Mouse (Mus musculus) CD4-positive helper T cell, adult 2 months (primary cell): Measurements from ENCODE around the gene Krtap1-5.
A peak's percentile ranks its signal among the peaks of the same experiment; 100 is the strongest.
"Not testable (repeated sequence)": the region's sequence is repeated elsewhere in the genome, so short reads cannot be mapped to it uniquely, and the experiment has no call there.

Experiments
- DNase-seq: peaks from one replicate; pipeline ENCODE4 v3.0.0-alpha.2; 2012; ENCODE audit warnings: low read depth, missing footprints, low spot score

Krtap1-5 gene

DNA sequence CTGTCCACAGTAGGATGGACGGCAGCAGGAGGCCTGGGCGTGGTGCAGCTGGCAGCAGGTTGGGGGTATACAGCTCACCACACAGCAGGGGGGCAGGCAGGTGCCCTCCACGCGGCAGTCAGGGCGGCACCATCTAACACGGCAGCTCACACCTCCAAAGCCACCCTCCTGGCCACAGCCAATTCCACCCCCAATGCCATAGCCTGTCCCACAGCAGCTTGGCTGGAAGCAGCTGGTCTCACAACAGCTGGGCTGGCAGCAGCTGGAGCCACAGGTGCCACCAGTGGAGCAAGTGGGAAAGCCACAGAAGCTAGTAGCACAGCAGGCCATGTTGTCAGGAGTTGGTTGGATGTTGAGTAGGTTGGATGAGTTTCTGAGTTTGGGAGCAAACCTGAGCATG, at the start of gene Krtap1-5:
TSS of gene Krtap1-5 (minus strand) at position 381 of the 400 bp plus-strand sequence.
- DNase-seq, result no peak

DNA sequence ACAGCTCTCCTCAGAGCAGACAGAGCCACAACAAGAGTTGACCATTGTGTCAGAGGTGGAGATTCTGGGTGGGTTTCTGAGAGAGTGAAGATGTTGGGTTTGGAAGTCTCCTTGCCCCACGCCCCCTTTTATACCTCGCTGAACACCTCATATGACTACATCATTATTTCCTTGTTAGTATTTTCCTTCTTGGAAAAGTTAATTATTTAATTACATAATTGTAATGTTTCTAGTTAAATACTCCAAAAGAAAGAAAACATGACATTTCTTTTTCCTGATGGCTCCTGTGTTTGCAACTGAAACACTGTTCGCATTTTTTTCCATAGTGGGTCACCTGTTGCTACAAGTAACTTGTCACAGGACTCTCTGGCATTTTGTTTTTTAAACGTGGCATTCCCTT, 47.3 kb upstream of the Krtap1-5 start, which contains the start of gene Krtap4-1:
TSS of gene Krtap4-1 (minus strand) at position 101 of the 400 bp plus-strand sequence.
- no peak for DNase-seq

DNA sequence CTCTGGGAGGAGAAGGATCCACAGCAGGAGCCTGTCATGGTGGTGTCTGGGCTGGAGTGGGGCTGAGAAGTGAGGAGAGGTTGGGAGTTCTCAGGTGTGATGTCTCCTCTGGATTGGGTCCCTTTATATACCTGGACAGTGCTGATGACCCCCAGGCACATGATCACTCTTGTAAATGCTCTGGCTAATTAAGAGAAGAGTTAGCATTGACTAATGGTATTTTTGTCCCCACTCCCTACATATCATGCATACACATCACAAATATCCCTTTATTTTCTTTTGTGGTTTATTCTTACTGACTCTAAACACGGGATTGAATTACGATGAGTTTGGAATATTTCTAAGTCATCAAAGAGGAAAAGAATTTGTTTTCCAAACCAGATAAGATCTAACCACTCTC, 39.5 kb upstream of the Krtap1-5 start, which contains the start of gene Gm11562:
TSS of gene Gm11562 (minus strand) at position 101 of the 400 bp plus-strand sequence.
- no peak for DNase-seq

DNA sequence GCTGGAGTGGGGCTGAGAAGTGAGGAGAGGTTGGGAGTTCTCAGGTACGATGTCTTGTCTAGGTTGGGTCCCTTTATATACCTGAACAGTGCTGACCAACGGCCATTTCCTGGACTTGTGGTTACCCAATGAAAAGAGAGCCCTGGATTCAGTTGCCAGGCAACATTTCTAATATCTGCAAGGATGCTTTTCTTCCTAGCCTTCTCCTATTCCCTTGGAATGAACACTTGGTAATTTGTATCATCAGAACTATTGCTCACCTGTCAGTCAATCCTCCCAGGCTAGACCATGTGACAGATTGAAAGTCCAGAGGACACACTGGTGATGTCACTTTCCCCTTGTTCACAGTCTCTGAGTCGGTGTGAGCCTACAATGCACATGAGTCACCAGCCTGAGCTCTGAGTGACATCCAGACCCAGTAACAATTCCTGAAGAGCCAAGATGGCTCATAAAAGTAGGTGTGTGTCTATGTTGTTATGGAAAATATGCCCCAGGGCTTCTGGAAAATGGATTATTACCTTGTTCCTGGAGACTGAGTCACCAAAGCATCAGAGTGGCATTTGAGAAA, 34.1 kb upstream of the Krtap1-5 start, which contains the start of gene Krtap2-4:
TSS of gene Krtap2-4 (minus strand) at position 51 of the 568 bp plus-strand sequence.
- no peak for DNase-seq

DNA sequence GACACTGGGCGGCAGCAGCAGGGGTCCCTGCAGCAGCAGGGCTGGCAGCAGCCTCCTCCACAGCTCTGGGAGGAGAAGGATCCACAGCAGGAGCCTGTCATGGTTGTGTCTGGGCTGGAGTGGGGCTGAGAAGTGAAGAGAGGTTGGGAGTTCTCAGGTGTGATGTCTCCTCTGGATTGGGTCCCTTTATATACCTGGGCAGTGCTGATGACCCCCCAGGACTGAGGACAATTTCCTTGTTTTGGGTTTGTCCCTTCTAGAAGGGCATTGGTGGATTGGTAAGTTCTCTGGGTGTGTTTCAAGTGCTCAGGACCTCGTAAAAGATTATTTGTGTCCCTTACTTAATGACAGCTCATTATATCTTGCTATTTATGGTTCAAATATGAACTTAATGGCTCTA, 29.3 kb upstream of the Krtap1-5 start, which contains the start of gene Gm11937:
TSS of gene Gm11937 (minus strand) at position 101 of the 400 bp plus-strand sequence.
- not testable (repeated sequence) for DNase-seq

DNA sequence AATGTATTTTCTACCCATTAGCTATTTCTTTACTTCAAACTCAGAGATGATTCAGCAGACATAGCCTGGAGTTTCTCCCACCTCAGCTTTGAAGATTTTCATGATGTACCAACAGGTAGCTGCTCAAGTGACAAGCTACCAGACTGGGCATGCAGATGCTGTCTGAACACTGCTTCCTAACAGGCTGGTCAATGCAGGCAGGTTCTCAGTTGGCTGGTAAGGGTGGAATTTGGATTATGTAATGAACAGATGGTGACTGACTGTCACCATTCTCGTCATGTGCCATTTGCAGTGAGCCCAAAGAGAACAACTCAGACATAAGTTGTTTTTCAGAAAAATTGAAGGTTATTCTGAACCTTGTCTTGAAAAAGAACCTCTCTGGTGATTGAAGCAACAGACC, 28.3 kb upstream of the Krtap1-5 start:
- no peak for DNase-seq

DNA sequence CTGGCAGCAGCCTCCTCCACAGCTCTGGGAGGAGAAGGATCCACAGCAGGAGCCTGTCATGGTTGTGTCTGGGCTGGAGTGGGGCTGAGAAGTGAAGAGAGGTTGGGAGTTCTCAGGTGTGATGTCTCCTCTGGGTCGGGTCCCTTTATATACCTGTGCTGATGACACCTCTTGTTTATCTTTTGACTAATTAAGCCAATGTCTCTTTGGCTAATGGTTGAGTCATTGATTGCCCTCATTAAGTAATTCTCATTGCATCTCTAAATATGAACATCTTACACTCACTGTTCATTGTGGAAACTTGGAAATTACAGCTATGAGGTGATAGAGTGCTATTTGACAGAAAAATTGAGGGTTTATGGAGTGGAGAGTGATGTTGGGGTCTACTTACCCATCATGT, 22.4 kb upstream of the Krtap1-5 start, which contains the start of gene Gm11938:
TSS of gene Gm11938 (minus strand) at position 101 of the 400 bp plus-strand sequence.
- DNase-seq, result not testable (repeated sequence)

DNA sequence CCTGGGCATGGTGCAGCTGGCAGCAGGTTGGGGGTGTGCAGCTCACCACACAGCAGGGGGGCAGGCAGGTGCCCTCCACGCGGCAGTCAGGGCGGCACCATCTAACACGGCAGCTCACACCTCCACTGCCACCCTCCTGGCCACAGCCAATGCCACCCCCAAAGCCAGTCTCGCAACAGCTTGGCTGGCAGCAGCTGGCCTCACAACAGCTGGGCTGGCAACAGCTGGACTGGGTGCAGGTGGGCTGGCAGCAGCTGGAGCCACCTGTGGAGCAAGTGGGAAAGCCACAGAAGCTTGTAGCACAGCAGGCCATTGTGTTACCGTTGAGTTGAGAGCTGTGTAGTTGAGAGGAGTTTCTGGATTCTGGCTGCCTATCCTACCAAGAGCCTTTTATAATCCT, 16.9 kb upstream of the Krtap1-5 start, which contains the start of gene Krtap9-3:
TSS of gene Krtap9-3 (minus strand) at position 364 of the 400 bp plus-strand sequence.
- not testable (repeated sequence) for DNase-seq

DNA sequence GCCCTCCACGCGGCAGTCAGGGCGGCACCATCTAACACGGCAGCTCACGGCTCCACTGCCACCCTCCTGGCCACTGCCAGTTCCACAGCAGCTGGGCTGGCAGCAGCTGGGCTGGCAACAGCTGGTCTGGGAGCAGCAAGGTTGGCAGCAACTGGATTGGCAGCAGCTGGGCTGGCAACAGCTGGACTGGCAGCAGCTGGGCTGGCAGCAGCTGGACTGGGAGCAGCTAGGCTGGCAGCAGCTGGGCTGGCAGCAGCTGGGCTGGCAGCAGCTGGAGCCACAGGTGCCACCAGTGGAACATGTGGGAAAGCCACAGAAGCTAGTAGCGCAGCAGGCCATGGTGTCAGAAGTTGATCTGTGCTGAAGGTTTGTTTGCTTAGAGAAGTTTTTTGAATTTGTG, 10.2 kb upstream of the Krtap1-5 start, which contains the start of gene Krtap1-3:
TSS of gene Krtap1-3 (minus strand) at position 359 of the 400 bp plus-strand sequence.
- DNase-seq, result no peak

DNA sequence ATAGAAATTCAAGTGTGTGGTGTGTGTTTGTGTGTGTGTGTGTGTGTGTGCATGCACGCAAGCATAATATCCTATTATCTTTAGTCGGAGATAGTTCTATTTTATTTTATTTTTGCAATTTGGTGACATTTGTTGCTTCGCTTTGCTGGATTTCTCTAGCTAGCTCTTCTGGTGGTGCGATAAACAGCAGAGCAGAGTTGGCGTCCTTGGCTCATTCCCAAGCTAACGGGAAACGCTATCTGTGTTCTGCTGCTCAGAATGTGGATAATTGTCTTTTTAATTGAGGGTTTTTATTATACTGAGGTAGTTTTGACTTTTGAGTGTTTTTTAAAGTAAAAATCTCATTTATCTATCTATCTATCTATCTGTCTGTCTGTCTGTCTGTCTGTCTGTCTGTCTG, 4.3 kb upstream of the Krtap1-5 start:
- DNase-seq, result no peak

DNA sequence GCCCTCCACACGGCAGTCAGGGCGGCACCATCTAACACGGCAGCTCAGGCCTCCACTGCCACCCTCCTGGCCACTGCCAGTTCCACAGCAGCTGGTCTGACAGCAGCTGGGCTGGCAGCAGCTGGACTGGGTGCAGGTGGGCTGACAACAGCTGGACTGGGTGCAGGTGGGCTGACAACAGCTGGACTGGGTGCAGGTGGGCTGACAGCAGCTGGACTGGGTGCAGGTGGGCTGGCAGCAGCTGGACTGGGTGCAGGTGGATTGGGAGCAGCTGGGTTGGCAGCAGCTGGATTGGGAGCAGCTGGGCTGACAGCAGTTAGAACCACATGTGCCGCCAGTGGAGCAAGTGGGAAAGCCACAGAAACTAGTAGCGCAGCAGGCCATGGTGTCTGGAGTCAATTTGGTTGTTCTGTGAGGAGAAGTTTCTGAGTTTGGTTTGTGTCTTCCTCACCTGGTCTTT, 2.5 kb upstream of the Krtap1-5 start, which contains the start of gene Krtap1-4:
TSS of gene Krtap1-4 (minus strand) at position 410 of the 460 bp plus-strand sequence.
- no peak for DNase-seq

DNA sequence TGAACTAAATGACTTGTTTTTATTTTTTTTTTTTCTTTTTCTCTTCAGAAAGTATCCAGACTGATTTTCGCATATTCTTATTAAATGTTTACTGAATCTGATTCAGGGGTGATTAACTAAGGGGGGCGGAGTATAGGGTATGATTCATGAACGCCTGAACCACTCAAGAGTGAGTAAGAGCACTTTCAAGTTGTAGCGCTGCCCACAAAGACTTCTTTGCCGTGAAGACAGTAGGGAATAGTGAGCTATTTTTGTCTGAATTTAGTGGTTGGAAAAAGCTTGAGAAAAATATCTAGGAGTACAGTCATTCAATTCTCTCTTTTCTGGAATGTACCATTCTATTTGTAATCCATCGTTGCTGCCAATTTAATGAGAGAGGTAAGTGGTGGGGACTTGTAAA, 748 bp upstream of the Krtap1-5 start:
- DNase-seq, result no peak

DNA sequence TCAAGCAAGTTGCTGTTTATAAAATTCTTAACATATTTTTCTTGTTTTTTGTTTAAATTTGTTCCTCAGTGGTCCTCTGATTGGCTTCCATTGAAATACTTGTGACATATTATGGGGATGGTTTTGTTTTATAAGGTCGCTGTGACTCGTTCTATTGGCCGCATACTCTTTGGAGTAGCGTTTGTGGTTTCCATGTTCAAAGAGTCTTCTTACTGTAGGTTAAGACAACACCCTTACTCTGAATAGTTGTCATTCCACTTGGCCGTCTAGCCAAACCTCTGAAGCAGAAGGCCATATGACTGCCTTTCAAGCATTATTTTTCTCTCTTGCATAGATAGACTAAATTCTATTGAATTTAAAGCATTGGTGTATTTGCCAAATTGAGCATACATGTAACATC, 235 bp upstream of the Krtap1-5 start:
- no peak for DNase-seq

DNA sequence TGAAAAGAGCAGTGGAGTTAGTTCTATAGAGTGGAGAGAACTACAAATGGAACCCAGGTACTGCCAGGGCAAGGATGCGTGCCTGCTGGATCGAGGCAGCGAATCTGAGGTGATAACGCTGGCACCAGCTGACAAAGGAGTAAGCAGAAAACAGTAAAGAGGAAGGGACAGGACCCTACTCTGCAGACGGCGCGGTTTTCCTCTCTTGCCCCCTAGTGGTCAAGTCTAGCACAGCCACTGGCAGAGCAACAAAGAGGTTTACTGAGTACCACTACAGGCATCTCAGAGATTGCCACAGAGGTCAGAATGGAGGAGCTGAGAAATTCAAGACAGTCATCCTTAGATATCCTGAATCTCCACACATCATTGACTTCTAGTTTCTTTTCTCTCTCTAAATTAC, 6.7 kb downstream of the Krtap1-5 start:
- peak; percentile 42 for DNase-seq

DNA sequence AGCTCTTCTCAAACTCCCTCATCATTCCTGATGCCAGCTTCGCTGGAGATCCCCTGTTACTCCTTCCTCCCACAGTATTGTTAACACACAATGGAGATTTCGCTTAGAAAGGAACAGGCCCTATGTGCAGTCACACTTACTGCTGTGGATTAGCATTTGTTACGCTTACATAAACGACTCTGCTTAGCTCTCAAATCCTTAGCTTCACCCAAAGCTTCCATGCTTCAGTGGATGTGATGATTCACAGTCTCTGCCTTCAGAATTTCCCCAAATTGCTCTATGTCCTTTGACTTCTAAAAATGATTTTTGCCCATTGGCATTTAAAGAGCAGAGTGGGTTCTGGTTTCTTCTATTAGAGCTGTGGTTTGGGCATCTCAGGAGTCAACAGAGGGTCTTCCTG, 7.7 kb downstream of the Krtap1-5 start:
- DNase-seq, result no peak

DNA sequence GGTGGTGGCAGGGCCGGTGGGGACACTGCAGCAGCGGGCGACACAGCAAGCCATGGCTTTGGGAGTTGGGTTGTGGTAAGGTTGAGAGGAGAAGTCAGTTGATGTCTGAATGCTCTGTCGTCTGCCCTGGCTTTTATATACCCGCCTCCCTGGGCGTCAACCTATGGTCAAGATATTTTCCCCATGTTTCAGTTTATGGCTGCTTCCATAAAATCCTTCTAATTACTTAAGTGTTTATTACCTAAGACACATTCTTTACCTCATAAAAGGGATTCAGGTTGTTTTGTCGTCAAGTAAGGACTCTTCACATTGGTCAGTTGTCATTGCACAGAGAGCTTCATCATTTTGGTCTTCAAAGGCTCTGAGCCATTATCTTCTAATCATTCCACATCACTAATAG, 14.3 kb downstream of the Krtap1-5 start, which contains the start of gene Krtap3-1:
TSS of gene Krtap3-1 (minus strand) at position 101 of the 400 bp plus-strand sequence.
- no peak for DNase-seq

DNA sequence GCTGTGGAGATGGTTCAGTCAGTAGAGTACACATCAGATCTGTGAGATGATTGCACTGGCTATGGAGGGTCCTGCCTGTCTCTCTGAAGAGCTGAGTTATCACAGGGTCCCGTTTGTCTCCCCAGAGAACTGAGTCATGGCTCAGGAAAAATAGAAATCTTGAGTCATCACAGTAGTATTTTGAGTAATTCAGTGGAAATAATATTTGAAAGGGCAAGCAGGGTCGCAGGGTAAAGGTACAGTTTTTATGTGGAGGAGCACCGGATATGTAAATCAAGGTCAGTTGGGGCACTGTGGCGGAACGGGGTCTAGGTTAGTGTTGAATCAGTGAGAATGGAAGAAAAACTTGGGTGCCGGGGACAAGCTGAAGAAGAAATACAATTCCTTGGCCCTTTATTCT, 18.2 kb downstream of the Krtap1-5 start:
- DNase-seq, result no peak

DNA sequence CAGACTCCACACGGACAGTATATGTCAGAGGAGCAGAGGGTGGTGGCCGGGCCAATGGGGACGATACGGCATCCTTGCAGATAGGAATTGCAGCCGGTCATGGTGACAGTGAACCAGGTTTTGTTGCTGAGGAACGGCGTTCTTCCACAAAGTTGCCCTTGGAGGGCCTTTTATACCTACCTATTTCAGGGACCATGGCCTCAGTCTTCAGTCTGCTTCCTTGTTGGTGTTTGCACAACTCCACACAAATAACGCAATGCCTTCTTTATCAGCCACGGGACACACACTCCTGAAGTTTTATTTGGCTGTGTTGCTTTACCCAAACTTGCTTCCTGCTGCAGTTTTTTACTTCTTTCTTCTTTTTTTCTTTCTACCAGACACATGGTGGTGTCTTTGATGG, 21.4 kb downstream of the Krtap1-5 start, which contains the start of gene Gm11939:
TSS of gene Gm11939 (minus strand) at position 101 of the 400 bp plus-strand sequence.
- DNase-seq, result no peak

DNA sequence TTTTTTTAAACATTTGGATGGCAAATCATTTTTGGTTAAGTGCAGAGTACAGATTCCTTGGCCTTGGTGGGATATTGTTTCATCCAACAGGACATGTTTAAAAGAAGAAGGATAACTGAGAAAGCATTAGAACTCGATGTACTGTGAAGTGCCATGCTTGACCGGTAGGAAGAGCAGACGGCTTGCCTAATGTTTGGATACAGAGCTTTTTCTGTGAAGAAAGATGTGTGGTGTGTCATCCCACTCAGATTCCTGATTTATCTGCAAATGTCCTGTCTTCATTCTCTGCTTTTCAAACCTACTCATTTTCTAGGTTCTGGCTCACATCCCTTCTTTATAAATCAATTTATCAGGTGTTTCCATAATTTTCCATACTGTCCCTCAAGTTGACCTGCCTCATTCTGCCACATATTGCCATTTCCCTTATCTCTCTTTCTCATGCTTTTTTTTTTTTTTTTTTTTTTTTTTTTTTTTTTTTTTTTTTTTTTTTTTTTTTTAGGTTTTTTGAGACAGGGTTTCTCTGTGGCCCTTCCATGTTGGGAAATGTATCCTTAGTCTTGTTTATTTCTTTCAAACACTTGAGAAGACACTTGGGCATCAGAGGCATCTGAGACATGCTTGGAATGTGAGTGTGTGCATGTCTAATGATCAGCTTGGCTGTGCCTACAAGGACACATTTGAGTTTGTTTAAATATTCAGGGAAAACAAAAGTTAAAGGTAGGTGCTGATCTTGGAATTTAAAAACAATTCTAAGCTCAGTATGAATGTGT, 22.7 kb downstream of the Krtap1-5 start:
- no peak for DNase-seq

DNA sequence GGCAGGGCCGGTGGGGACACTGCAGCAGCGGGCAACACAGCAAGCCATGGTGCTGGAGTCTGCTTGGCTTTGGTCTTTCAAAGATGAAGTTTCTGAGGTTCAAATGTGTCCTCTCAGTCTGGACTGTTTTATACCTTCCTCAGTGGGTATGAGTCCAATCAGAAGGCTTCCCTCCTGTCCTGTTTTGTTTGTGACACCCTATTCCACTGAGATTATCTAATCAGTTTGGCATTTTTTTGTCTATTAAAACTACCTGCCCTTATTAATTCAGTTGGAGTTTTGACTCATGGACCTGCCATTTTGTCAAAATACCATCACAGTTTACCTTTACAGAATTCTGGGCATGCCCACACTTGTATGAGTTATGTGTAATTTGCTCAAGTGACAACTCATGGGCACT, 24.1 kb downstream of the Krtap1-5 start, which contains the start of gene Krtap3-2:
TSS of gene Krtap3-2 (minus strand) at position 101 of the 400 bp plus-strand sequence.
- no peak for DNase-seq

DNA sequence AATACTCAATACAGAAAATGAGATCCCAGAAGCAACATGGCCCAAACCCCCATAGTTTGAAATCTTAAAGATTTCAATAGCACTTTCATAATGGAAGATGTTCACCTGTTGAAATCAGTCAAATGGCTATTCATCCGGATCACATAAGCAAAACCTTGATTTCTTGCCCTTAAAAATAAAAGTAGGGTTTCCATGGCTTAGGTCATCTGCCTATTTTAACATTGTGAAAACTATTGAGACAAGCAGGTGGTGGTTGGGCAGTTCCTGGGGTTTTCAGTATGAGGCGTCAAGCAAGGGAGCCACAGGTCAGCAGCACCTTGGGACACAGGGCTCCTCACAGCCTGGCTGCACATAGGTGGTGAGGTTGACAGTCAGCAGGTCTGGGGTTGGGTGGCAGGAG, 24.6 kb downstream of the Krtap1-5 start:
- no peak for DNase-seq

DNA sequence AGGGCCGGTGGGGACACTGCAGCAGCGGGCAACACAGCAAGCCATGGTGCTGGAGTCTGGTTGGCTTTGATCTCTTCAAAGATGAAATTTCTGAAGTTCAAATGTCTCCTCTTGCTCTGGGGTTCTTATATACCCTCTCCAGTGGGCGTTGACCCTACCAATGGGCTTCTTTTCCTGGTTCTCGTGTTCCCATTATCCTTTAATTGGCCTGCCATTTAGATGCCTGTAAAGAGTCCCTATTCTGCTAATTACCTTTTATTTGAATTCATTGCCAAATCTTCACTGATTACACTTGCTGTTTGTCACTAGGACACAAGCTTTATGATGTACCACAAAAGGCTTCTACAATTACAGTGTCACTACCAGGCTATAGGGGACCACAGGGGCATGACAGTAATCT, 30.1 kb downstream of the Krtap1-5 start, which contains the start of gene Krtap3-3:
TSS of gene Krtap3-3 (minus strand) at position 101 of the 400 bp plus-strand sequence.
- no peak for DNase-seq
